Mouse (Mus musculus) intestine, embryonic 14.5 days (tissue): Measurements from ENCODE around the gene Lpar3. TPM values are rescaled to one million over a fixed set of nuclear protein-coding genes. Genes with fewer than 3 reads are reported as not detected.

Experiments used
- ATAC-seq: fragments of 200-750 bp; cut with Nextera tagmentation; replicated peaks from 2 replicates; pipeline ENCODE4 v1.8.0; 2017; ENCODE audit warnings: low read depth, moderate number of reproducible peaks, moderate TSS enrichment, moderate library complexity; ENCODE audit not compliant: low FRiP score, low TSS enrichment
- DNase-seq: peaks from one replicate; pipeline ENCODE4 v3.0.0-alpha.2; 2018; ENCODE audit warnings: low spot score
- H3K27ac ChIP-seq: fragments of 300-500 bp; sonication (generic); 2 replicates; pipeline ENCODE4 v1.5.1; 2014; ENCODE audit warnings: low read depth, mild to moderate bottlenecking, control low read depth
- H3K27me3 ChIP-seq: fragments of 300-500 bp; sonication (generic); replicated peaks from 2 replicates; pipeline ENCODE4 v1.6.1; 2014; ENCODE audit warnings: low read length, control low read depth; ENCODE audit not compliant: control insufficient read depth, insufficient read depth
- H3K36me3 ChIP-seq: fragments of 300-500 bp; sonication (generic); 2 replicates; pipeline ENCODE4 v1.6.1; 2014; ENCODE audit warnings: low read length, control low read depth; ENCODE audit not compliant: control insufficient read depth, insufficient read depth
- H3K4me1 ChIP-seq: fragments of 300-500 bp; sonication (generic); replicated peaks from 2 replicates; pipeline ENCODE4 v1.6.1; 2014; ENCODE audit warnings: low read length, control low read depth, mixed read lengths; ENCODE audit not compliant: control insufficient read depth, insufficient read depth
- H3K4me2 ChIP-seq: fragments of 300-500 bp; sonication (generic); 2 replicates; pipeline ENCODE4 v1.6.1; 2014; ENCODE audit warnings: low read length
- H3K4me3 ChIP-seq: fragments of 300-500 bp; sonication (generic); 2 replicates; pipeline ENCODE4 v1.5.1; 2014; ENCODE audit warnings: low read depth, low read length, control low read depth, mixed read lengths
- H3K9ac ChIP-seq: fragments of 300-500 bp; sonication (generic); 2 replicates; pipeline ENCODE4 v1.6.1; 2014; ENCODE audit warnings: mild to moderate bottlenecking, low read length
- H3K9me3 ChIP-seq: fragments of 300-500 bp; sonication (generic); 2 replicates; pipeline ENCODE4 v1.6.1; 2016; ENCODE audit warnings: low read length, control low read depth; ENCODE audit not compliant: control insufficient read depth
- WGBS: fragments of 180-500 bp; shearing (Covaris S2); extraction: QIAGEN DNeasy Blood & Tissue Kit; methylation state at CpG from one replicate; pipeline ENCODE4 v1.1.7; 2014; 5-methylcytosine and 5-hydroxymethylcytosine counted together
- polyA plus RNA-seq: library from polyadenylated mRNA; unstranded; fragments of >200 nt; fragmentation: Nextera tagmentation; extraction: Ambion mirVana; gene quantifications from 2 replicates; pipeline ENCODE4 v1.2.1, GENCODE M21; 2014

The Lpar3 gene
- polyA plus RNA-seq = 1.4 TPM in 2 replicates

DNA sequence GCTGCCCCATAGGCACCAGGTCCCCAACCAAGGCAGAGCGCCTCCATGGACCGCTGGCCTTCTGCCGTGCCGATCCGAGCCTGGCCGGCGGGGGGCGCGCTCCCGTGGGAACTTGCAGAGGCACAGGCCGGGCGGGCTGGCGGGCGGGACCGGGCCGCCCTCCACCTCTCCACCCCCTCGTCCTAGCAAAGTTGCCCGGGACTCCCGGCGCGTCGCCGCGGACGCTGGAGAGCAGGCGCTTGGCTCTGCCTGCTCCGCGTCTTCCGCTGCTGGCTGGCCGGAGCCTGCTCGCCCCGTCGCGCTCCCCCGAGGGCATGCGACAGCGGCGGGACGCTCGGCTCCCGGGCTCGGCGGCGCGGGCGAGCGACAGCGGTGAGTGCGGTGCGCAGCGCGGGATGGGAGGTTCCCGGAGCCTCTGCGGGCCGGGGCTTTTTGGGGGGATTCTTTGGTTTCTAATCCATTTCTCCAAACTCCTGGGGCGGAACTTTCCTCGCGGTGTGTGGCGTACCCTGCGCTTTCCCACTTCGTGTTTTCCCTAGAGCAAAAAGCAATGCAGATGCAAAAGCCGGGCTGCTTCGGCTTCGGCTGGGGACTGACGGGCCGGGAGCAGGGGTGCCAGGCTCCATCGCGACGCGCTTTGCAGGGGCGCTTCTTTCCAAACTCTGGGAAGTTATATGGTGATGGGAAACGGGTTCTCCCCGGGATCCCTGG lies at the start of gene Lpar3:
Gene Lpar3, plus strand, starts transcription at position 188 of the 711 bp plus-strand sequence.
- peak within 1 kb of the TSS; percentile 45 for H3K9ac ChIP-seq
- 1% methylated on average over 73 of the region's 73 CpGs for WGBS
- no peaks in the 10 kb centered on the region for H3K36me3 ChIP-seq
- H3K27me3 ChIP-seq = peaks cover 20% of the 10 kb centered on the region
- no peak within 1 kb of the TSS for H3K27ac ChIP-seq
- H3K4me2 ChIP-seq = peak within 1 kb of the TSS; percentile 64
- peaks cover 8% of the 10 kb centered on the region; the same call in 1 of the 2 replicates for H3K4me1 ChIP-seq
- peak; percentile 87 for DNase-seq
- no peaks in the 10 kb centered on the region for H3K9me3 ChIP-seq
- peak within 1 kb of the TSS; percentile 54 for H3K4me3 ChIP-seq
- ATAC-seq = peak; percentile 91

DNA sequence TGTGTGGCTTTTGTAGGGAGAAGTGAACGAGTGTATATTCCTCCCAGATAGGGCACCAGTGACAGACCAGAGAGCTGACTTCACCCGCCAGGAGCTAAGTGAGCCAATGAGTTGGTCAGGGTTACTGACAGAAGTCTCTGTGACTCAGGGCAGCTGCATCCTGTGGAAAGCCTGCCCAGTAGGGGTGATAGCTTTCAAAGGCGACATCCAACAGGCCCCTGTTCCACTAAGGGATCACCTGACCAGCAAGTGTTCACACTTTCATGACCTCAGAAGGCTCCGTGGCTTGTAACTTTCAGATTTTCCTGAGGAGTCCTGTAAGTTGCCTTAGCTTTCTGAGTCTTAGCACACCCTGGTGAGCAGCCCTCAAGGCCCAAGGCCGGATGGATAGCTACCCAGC lies 47.7 kb upstream of the Lpar3 start:
- no peaks in the 10 kb centered on the region for H3K36me3 ChIP-seq
- WGBS = 79% methylated on average over 5 of the region's 5 CpGs
- H3K4me3 ChIP-seq = no peak overlapping the region
- ATAC-seq (no peak), DNase-seq (no peak)
- no peak overlapping the region for H3K27ac ChIP-seq
- no peaks in the 10 kb centered on the region for H3K27me3 ChIP-seq
- no peaks in the 10 kb centered on the region for H3K4me1 ChIP-seq
- no peak overlapping the region for H3K4me2 ChIP-seq
- 0 out of 2 replicates have a peak, but pooled peaks cover 5% of the 10 kb centered on the region for H3K9me3 ChIP-seq
- no peak overlapping the region for H3K9ac ChIP-seq

DNA sequence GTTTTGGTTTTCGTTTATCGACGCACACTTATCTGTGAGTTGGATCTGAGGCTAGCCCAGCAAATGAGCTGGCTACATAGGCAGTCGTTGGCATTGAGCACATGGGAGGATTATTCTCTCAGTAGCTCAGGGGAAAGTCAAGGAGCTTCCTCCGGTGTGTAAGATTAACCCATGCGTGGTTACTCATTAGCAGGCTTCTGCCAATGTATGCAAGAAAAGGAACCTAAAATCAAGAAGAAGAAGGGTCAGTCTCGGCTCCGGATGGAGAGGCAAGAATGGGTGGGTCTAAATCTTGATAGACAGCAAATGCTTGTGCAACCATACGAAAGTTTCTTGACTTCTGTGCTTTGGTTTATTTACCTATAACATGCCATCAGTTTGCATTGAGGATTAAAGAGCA lies 46.5 kb upstream of the Lpar3 start:
- Histone ChIP-seq H3K4me1 (no peaks in the 10 kb centered on the region), H3K4me3 (no peak overlapping the region), H3K27me3 (no peaks in the 10 kb centered on the region), H3K36me3 (no peaks in the 10 kb centered on the region), H3K9me3 (0 out of 2 replicates have a peak, but pooled peaks cover 5% of the 10 kb centered on the region), H3K9ac (no peak overlapping the region), H3K27ac (no peak overlapping the region), H3K4me2 (no peak overlapping the region)
- DNase-seq (no peak), ATAC-seq (no peak)
- WGBS = 80% methylated on average over 9 of the region's 9 CpGs

DNA sequence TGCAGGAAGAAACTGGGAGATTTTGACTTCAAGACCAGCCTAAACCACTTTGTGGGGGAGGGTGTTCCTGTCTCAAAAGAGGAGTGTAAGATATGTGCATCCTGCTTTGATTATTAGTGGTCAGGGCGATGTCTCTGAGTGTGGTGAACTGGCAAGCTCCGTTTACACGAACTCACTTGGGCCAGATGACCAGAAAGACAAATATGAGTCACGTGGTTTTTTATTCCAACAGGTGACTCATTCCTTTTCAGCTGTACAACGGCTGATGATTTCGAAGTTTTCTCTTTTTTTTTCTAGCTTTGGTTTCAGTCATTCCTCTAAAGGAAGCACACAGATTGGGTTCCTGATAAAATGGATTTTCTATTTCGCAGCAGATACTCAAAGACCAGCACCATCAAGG lies 43.5 kb upstream of the Lpar3 start:
- no peaks in the 10 kb centered on the region for H3K9me3 ChIP-seq
- 74% methylated on average over 7 of the region's 7 CpGs for WGBS
- H3K4me1 ChIP-seq = no peaks in the 10 kb centered on the region
- no peaks in the 10 kb centered on the region for H3K36me3 ChIP-seq
- H3K9ac ChIP-seq = no peak overlapping the region
- no peak for DNase-seq
- no peak for ATAC-seq
- no peaks in the 10 kb centered on the region for H3K27me3 ChIP-seq
- no peak overlapping the region for H3K4me3 ChIP-seq
- H3K27ac ChIP-seq = no peak overlapping the region
- H3K4me2 ChIP-seq = peak overlapping the region; percentile 56

DNA sequence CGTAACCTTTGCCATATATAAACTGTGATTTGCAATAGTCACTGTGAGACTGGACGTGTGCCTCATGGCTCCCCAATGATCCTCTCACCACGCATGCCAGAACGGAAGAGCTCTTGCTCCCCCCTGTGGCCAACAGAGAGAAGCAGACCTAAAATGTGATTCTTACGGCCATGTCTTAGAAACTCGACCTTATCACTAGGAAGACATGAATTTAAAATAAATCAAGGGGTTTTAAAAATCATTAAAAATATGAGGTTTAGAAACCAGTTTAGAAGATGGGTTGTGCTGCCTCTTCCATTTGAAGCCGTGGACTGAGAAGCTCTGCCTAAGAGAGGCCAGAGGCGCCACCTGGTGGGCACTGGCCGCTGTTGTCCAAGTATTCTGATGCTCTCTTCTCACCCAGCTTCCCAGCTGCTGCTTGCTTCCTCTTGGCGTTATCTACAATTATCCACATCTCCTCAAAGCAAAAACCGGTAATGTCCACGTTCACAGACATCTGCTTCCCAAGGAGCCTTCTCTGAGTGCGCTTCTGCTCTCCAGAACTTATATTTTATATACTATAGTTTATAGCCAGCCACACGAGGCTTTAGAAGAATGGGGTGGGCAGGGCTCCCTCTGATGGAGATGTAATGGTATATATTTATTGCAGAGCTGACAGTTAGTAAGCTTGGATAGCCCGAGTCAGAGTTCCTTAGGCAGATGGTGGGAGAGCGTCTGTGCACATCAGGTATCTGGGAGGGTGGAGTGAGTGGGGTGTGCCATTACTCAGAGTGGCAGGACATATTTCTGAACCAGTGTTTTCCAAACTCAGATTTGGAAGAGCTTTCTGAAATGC lies 42.8 kb upstream of the Lpar3 start:
- Histone ChIP-seq H3K9ac (peak overlapping the region; percentile 25; the same call in 1 of the 2 replicates), H3K4me2 (peak overlapping the region; percentile 56)
- WGBS = 4% methylated on average over 16 of the region's 16 CpGs

DNA sequence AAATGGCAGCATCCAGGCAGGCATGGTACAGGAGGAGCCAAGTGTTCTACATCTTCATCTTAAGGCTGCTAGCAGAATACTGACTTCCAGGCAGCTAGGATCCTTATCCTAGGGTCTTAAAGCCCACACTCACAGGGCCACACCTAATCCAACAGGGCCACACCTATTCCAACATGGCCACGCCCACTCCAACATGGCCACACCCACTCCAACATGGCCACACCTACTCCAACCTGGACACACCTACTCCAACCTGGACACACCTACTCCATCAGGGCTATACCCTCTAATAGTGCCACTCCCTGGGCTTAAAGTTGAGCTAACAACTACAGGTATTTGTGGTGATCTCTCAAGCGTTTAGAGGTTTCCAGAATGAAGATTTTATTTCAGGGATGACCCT lies 40.4 kb upstream of the Lpar3 start:
- no peaks in the 10 kb centered on the region for H3K9me3 ChIP-seq
- no peak overlapping the region for H3K9ac ChIP-seq
- H3K27me3 ChIP-seq = no peaks in the 10 kb centered on the region
- no peak overlapping the region for H3K27ac ChIP-seq
- WGBS = 39% methylated on average over 2 of the region's 2 CpGs
- ATAC-seq = no peak
- no peak for DNase-seq
- no peak overlapping the region for H3K4me2 ChIP-seq
- H3K4me3 ChIP-seq = no peak overlapping the region
- H3K4me1 ChIP-seq = no peaks in the 10 kb centered on the region
- H3K36me3 ChIP-seq = no peaks in the 10 kb centered on the region

More for the DNA sequence above, 42.8 kb upstream of the Lpar3 start:
- peak; percentile 91 for DNase-seq
- no peaks in the 10 kb centered on the region for H3K4me1 ChIP-seq
- H3K9me3 ChIP-seq = no peaks in the 10 kb centered on the region
- peak; percentile 79 for ATAC-seq
- no peaks in the 10 kb centered on the region for H3K27me3 ChIP-seq
- H3K36me3 ChIP-seq = no peaks in the 10 kb centered on the region
- H3K27ac ChIP-seq = no peak overlapping the region
- H3K4me3 ChIP-seq = peak overlapping the region; percentile 24

DNA sequence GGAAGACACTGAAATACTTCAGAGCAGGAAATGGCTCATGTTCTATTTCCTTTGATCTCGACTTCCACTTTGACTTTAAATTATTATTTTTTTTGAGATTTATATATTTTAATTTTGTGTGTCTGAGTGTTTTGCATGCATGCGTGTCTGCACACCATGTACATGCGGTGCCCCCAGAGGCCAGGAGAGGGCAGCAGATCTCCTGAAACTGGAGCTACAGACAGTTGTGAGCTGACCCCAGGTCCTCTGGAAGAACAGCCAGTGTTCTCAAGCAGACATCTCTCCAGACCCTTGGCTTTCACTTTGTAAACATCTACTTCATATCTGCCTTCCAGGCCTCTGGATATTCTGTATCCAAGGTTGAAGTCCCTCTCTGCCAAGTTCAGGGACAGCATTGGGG lies 39.8 kb upstream of the Lpar3 start:
- H3K9me3 ChIP-seq = no peaks in the 10 kb centered on the region
- 38% methylated on average over 3 of the region's 3 CpGs for WGBS
- peak; percentile 78 for DNase-seq
- no peaks in the 10 kb centered on the region for H3K4me1 ChIP-seq
- no peak overlapping the region for H3K4me2 ChIP-seq
- H3K4me3 ChIP-seq = no peak overlapping the region
- no peak overlapping the region for H3K9ac ChIP-seq
- no peak for ATAC-seq
- no peak overlapping the region for H3K27ac ChIP-seq
- no peaks in the 10 kb centered on the region for H3K27me3 ChIP-seq
- no peaks in the 10 kb centered on the region for H3K36me3 ChIP-seq

DNA sequence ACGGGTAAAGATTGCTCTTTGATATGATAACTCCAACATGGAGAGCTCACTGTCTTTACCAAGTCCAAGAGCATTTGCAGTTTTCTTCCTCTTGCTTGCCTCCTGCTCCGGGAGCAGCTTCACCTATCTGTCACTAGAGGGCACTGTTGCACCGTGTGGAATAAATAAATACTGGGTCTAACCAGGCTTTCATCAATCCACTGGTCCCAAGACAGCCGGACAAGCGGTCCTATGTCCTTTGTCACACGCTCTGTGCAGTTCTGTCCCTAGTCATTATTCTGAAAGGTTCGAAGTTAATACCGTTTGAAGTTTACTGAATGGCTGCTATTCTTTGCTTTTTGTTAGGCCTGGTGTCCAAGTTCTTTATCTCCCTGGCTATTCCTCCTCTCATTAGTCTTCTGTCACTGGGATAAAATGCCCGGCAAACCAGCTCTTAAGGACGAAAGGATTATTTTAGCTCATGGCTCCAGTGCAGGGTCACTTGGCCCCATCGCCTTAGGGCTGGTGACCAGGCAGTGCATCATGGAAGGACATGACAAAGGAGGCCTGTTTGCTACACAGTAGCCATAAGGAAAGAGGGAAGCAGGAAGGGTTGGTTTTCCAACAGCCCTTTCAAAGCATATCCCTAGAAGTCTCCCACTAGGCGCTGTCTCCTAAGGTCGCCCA lies 35.6 kb upstream of the Lpar3 start:
- Histone ChIP-seq H3K9ac (no peak overlapping the region), H3K9me3 (0 out of 2 replicates have a peak, but pooled peaks cover 3% of the 10 kb centered on the region), H3K27ac (no peak overlapping the region), H3K4me3 (no peak overlapping the region), H3K36me3 (no peaks in the 10 kb centered on the region), H3K4me2 (no peak overlapping the region), H3K4me1 (no peaks in the 10 kb centered on the region), H3K27me3 (no peaks in the 10 kb centered on the region)
- ATAC-seq (peak; percentile 59), DNase-seq (peak; percentile 82)
- 24% methylated on average over 13 of the region's 13 CpGs for WGBS
